Mouse (Mus musculus): ENCODE data around the gene Rimbp2.
"Not testable (repeated sequence)": the region's sequence is repeated elsewhere in the genome, so short reads cannot be mapped to it uniquely, and the experiment has no call there.

Rimbp2 gene

DNA sequence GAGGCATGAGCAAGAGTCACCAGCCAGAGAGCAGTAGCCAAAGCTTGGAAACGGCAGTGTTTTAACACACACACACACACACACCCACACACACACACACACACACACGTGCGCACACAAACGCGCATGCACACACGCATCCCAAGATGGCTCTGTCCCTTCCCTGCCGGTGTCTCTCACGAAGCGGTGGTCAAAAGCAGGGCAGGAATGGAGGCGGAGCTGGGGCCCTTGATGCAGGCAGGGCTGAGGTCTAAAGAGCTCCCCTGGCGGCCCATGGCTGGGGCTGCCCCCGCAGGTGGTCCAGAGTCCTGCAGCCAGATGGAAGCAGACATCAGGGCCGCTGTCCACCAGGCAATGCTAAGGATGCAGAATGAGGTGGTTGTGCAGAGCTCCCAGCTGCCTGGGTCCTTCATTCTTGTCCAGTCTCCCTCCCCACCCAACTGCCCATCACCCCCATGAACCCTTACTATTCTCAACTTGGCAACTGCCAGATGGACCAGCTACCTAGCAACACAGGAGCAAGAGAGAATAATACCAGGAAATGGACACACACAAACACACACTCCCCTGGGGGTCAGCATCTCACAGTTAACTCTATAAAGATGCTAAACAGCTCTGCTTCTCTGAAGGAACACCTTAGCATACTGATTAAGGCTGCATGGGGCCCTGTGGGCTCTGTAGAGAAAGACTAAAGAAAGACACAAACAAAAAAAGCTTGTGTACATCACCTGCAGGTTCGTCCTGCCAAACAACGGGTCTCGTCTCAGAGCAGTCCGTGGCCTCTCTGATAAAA, at the start of gene Rimbp2:
Rimbp2 (minus strand) TSS at position 209 of the 793 bp plus-strand sequence.
- in situ Hi-C loops (cut with MboI, MseI), result no loop called here

DNA sequence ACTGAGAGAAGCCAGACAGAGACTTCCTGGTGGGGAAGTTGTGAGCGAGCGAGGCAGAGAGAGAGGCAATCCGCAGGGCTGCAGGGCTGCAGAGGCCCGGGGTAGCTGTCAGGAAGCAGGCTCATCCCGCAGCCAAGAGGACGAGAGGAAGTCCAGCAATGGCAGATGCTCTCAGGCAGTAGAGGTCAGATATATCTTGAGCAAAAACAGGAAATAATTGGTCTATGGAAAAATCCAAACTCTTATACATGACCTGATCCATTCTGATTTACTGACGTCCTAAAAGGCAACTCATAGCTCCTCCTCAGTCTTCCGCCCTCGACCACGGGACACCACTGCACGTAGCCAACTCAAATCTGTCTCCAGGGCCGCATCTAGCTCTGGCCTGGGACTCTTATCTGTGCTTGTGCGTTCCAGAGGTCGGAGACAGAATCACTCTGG, 49.3 kb upstream of the Rimbp2 start:
- in situ Hi-C loops (cut with MboI, MseI), result loop anchor here (25.0 kb wide), 4 partner anchors 1085 to 1390 kb away; partner anchors contain the start of genes Rabgef1 (in 1 of the 2), Sbds (in 1 of the 2) and Tyw1 (in 1 of the 2)

DNA sequence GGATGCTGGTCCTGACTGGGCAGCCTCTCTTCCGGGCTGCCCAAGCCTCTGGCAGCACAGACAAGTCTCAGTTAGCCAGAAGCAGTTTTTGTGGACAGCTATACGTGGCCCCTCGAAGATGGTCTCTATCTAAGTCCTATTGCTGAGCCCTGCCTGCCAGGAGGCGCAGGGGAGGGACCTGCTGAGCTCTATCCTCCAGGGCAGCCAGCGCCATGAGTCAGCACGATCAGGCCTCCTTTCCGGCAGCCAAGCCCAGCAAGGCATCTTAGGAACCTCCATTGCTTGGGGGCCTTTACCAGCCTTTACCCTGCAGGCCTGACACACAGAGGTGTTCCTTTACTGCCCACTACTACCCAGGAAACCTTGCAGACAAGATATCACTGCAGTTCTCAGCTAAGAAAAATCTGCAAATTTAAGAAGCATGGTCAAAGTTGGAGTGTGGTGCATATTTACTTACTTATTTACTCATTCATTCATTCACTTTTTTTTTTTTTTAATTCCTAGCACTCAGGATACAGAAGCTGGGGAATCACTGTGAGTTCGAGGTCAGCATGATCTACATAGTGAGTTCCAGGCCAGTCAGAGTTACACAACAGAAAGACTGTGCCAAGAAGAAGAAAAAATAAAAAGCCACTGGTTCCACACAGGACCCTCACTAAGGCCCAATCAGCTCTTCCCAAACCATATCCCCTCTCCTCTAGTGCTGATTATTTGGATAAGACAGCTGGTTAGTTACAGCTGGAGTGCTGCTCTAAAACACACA, 47.6 kb upstream of the Rimbp2 start:
- in situ Hi-C loops (cut with MboI, MseI), result loop anchor here (25.0 kb wide), 4 partner anchors 1086 to 1389 kb away; partner anchors contain the start of genes Rabgef1 (in 1 of the 2), Sbds (in 1 of the 2) and Tyw1 (in 1 of the 2)

DNA sequence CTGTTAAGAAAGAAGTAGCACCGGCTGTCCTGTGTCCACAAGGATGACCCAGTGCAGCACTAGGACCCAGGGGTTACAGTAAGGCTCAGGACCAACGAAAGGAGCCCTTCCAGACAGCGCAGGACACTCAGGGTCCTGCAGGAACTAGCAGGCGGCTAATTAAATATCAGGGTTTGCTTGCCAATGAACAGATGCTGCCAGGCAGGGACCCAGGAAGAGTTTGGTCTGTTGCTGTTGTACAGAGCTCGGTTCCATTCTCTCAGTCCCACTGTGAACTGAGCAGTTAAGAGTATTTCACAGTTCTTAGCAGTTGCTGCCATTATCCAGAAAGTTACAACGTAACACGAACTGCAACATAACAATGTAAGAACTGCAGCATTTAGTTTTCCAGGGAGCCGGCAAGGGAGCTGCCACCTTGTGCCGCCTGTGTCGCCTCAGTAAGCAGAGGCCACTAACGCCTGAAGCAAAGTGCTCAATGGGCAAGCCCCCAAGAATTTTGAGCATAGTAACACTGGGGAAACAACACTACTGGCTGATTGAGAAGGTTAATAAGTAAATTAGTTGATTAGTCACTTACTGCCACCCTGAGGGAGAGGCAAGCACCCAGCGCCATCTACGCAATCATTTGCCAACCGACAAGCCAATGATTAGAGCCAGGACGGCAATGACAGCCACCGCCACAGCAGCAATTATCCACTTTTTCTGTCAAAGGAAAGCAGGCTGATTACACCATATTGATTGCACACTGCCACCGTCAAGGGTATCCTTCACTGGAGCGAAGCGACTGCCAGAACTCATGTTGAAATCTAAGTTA, 34.1 kb upstream of the Rimbp2 start:
- in situ Hi-C loops (cut with MboI, MseI), result no loop called here

DNA sequence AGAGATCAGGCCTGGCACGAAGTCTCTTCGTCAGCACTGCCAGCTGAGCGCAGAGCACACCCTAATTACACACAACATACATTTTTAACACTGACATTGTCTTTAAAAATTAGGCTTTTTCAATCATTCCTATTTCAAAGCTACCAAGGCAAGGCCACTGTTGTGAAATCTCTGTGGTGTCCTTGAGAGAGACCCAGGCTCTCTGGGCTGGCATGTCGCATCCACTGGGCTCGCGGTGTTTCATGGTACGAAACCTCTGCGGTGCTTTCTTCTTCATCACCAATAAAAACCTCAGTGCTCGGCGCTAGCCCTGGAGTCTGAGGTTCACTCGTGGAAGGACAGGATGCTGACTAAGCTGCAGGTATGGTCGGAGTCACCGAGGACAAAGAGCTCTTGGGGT, 32.7 kb upstream of the Rimbp2 start:
- in situ Hi-C loops (cut with MboI, MseI), result no loop called here

DNA sequence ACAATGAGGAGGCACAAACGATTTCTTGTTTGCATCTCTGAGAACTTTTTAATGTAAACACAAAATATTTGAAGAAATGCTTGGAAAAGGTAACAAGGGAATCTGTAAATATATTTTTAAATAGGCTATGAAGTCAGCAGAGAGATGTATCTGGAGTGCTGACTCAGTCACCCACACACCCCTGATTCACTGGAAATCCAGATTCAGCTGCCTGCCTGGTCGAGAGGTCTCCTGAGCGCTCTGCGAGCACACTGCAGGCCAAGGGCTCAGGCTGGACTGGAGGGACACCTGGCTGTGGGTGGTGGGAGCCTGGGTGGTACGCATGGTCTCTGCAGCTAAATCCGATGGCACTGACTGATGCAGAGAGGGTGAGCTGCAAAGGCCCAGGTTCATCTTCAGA, 31.2 kb upstream of the Rimbp2 start:
- in situ Hi-C loops (cut with MboI, MseI), result no loop called here

DNA sequence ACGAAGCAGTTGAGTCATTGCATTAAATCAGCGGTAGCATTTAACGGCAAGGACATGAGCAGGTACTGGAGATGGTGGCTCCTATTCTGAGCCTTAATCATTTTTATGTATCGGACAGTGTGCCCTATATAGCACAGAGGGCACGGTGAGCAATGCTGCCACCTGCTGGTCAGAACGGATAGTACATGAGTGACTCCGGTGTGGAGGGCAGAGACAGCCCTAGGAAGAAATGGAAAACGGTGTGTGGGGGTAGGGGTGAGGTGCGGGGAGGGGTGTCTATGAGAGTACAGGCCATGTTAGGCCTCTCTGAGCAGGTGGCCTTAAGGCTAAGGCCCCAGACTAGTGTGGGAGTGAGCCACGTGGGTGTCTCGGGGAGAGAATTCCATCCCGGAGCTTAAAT, 28.3 kb upstream of the Rimbp2 start:
- in situ Hi-C loops (cut with MboI, MseI), result no loop called here

DNA sequence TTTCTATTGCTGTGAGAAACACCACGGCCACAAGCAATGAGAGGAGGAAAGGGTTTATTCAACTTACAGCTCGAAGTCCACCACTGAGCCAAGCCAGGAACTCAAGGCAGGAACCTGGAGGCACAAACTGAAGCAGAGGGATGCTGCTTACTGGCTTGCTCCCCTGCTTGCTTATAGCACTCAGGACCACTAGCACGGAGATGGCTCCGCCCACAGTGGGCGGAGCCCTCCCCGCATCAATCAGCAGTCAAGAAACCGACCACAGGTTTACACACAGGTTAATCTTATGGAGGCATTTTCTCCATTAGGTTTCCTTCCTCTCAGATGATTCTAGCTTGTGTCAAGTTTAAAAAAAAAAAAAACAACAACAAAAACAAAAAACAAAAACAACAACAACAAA, 27.6 kb upstream of the Rimbp2 start:
- in situ Hi-C loops (cut with MboI, MseI), result no loop called here

DNA sequence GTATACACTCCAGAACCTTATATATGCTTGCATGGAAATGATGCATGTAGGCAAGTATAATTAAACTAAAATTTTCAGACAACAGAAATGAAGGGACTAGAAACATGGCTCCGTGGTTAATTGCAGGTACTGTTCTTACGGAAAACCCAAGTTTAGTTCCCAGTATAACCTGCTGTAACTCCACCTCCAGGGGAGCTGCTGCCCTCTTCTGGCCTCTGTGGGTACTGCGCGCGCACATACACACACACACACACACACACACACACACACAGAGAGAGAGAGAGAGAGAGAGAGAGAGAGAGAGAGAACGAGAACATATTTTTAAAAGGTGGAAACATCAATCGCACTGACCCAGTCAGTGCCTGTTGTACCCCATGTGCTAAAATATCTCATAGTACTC, 25.7 kb upstream of the Rimbp2 start:
- in situ Hi-C loops (cut with MboI, MseI), result no loop called here

DNA sequence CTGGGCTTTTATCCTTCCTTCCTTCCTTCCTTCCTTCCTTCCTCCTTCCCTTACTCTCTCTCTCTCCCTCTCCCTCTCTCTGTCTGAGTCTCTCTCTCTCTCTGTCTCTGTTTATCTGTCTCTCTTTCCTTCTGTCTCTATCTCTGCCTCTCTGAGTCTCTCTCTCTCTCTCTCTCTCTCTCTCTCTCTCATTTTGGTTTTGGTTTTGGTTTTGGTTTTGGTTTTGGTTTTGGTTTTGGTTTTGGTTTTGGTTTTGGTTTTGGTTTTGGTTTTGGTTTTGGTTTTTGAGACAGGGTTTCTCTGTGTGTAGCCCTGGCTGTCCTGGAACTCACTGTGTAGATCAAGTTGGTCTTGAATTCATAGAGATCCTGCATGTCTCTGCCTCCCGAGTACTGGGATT, 24.2 kb upstream of the Rimbp2 start:
- in situ Hi-C loops (cut with MboI, MseI), result not testable (repeated sequence)

DNA sequence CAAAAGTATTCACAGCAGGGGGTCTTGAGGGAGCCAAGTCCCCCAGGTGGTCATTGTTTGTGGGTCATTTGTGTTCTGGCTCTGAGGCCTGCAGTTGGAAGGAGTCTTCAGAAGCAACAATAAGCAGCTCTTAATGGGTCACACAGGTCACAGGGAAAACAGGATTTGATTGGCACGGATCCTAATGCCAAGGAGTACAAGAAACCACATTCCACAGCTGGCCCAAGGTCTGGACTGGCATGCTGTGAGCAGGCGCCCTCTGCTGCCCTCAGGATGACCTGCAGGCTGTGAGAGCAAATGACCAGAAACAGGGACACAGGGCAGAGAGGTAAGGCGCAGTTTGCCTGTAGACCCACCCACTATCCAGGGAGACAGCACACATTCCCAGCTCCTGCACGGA, 23.0 kb upstream of the Rimbp2 start:
- in situ Hi-C loops (cut with MboI, MseI), result no loop called here

DNA sequence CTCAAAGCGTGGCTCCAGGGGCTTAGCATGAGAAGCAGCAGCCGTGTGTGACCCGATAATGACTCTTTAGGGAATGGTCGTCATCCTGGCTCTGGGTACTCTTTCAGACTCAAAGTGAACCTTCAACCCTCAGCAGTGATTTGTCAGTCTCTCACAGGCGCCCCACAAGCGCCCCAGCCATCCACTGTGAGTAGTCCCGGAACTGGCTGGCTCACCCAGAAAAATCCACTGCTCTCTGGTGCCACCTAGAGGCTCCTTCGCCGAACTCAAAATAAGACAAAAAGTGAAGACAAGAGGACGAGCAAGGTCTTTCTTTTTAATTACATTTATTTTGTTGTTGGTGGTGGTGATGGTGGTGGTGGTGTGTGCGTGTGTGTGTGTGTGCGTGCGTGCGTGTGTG, 18.0 kb upstream of the Rimbp2 start:
- in situ Hi-C loops (cut with MboI, MseI), result no loop called here

DNA sequence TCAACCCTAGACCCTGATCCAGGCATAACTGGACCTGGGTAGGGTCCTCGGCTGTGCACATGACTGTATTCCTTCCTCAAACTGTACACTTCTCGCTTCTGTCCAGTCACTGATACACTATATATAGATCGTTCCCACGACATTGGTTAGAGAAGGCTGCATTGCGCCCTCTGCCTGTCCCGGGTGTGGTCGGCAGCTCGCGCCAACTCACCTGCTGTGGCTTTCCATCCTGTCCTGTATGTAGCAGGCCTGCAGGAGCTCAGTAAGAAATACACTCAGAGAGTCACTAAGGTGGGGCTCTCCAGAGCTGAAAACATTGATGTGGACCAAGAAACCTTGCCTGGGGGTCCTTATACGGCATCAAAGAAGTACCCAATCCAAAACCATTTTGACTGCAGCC, 17.6 kb upstream of the Rimbp2 start:
- in situ Hi-C loops (cut with MboI, MseI), result no loop called here

DNA sequence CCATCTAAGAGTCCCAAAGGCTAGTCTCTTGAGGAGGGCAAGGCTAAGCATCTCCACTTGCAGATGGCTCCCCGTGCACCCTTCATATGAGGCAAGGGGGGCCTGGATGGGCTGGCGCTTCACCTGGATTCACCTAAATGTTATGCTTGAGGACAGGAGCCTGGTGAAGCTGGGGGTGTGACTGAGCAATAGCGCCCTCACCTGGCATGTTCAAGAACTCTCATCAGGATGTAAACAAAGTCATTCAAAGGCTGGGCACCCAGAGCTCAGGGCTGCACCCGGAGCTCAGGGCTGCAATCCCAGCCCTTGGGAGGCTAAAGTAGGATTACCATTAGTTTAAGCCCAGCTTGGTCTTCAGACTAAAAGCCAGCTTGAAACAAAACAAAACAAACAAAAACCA, 11.1 kb upstream of the Rimbp2 start:
- in situ Hi-C loops (cut with MboI, MseI), result no loop called here

DNA sequence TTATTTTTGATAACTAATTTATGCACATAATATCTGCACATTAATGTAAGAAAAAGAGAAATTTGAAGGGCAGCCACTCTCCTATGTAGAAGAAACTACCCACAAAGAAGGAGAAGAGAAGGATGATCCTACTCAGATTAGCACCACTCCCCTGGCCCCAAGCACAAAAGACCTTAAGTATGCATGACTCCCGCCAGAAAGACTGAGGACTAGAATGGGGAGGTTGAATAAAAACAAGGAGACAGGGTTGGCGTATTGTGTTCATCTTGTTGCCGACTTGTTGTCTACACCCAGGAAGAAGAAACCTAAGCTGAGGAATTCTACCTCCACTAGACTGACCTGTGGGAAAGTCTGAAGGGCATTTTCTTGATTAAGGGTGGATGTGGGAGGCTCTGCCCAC, 5.6 kb upstream of the Rimbp2 start:
- in situ Hi-C loops (cut with MboI, MseI), result no loop called here

DNA sequence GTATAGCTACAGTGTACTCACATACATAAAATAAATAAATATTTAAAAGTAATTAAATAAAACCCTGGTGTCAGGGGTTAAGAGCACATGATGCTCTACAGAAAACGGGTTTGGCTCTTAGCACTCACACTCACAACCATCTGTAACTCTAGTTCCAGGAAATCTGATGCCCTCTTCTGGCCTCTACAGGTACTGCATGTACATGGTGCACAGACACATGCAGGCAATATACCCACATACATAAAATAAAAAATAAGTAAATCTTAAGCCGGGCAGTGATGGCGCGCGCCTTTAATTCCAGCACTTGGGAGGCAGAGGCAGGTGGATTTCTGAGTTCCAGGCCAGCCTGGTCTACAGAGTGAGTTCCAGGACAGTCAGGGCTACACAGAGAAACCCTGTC, 1.1 kb upstream of the Rimbp2 start:
- in situ Hi-C loops (cut with MboI, MseI), result not testable (repeated sequence)

DNA sequence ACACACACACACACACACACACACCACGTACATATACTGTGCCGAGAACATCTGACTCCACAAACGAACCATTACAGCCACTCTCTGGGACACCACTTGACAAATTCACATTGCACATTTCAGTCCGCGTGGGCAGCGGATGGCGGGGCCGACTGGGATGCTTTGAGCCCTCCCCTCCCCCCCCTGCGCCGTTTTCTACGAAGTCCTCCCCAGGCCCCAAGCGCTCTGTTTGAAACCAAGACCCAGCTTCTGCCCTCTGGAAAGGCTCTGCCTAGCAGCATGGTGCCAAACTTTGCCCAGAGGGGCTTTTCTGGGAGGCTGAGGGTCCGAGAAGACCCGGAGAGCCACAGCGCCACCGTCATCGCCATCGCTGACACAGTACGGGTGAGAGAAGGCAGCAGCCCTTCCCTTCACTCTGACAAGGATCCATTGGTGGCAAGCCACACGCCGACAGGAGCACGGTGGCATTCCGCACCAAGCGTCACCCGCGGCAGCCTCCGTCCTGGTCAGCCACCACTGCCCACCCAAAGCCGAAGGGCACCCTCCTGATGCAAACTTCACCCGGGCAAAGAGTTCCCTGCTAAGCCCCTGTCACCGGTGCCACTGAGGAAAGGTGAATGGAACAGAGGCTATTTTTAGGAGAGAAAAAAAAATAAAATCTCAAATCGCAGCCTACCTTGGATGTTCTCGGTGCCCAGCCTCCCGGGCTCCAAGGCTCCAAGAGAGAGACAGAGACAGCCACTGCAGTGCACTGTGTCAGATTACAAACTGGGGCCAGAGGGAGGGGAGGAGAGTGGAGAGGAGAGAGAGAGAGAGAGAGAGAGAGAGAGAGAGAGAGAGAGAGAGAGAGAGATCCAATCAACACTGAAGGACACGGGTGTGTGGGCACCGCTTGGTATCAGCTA, 743 bp downstream of the Rimbp2 start:
- in situ Hi-C loops (cut with MboI, MseI), result no loop called here

DNA sequence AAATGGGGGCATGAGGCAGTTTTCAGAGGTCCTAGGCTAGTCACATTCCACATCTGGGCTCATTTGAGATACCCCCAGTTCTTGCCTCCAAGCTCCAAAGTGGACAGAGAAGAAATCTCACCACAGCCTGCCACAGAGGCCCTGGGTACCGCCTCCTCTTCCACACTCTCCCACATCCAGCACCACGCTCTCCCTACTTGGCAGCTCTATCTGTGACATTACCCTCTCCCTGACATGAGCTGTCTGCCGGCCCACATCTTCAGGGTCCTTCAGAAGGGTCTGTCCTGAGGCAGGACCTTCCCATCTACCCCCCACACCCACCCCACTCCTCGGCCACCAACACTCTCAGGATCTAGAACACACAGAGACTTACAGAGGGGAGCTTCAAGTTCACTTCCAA, 1.8 kb downstream of the Rimbp2 start:
- in situ Hi-C loops (cut with MboI, MseI), result no loop called here

DNA sequence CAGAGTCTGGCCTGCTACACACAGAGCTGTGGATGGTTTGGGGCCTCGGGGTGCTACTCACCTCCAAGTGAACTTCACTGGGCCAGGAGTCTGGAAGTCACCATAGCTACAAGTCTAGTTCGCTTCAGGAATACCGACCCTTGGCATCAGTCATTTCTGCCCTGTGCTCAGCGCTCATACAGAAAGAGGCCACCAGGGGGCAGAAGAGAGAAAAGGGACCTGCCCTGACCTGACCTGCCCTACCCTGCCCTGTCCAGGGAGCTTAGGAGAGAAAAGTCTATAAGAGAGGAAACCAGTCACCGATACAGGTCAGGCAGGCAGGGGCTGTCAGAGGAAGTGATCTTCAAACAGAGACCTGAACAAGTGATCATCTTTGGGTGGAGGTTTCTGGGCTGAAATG, 6.2 kb downstream of the Rimbp2 start:
- in situ Hi-C loops (cut with MboI, MseI), result loop anchor here in 1 of 2 experiments (10.0 kb wide), 1 partner anchor 1512 kb away; no protein-coding TSS in a partner anchor

DNA sequence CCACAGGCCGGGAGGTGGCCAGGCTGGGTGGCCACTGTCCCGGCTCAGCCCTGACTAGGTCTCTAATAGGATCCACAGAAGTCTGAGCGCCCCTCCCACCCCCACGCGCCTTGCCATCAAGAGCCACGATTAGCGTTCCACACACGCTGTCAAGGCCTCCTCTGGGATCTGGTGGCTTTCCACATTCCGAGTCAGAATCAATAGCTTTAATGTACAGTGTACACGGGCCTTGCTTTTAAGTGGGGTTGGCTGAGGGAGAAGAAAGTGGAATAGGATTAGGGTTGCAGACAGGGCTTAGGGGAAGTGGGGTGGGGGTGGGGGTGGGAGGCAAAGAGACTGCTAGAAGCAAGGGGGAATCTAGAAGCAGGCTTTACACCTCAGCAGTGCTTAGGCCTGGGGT, 12.8 kb downstream of the Rimbp2 start:
- in situ Hi-C loops (cut with MboI, MseI), result loop anchor here in 1 of 2 experiments (10.0 kb wide), 1 partner anchor 1506 kb away; no protein-coding TSS in a partner anchor
